Mouse (Mus musculus) heart, embryonic 13.5 days (tissue): Measurements from ENCODE around the gene Rrn3. TPM values are rescaled to one million over a fixed set of nuclear protein-coding genes. Genes with fewer than 3 reads are reported as not detected.

Experiments
- ATAC-seq: fragments of 200-750 bp; cut with Nextera tagmentation; 2 replicates; pipeline ENCODE4 v1.8.0; 2017; ENCODE audit warnings: moderate TSS enrichment; ENCODE audit not compliant: insufficient number of reproducible peaks, low FRiP score, low TSS enrichment; ENCODE audit errors: extremely low read depth
- H3K27ac ChIP-seq: fragments of 300-500 bp; sonication (generic); replicated peaks from 2 replicates; pipeline ENCODE4 v1.5.1; 2015; ENCODE audit warnings: moderate library complexity, mild to moderate bottlenecking, inconsistent platforms
- H3K27me3 ChIP-seq: fragments of 300-500 bp; sonication (generic); replicated peaks from 2 replicates; pipeline ENCODE4 v1.6.1; 2015; ENCODE audit warnings: mild to moderate bottlenecking, inconsistent platforms
- H3K36me3 ChIP-seq: fragments of 300-500 bp; sonication (generic); 2 replicates; pipeline ENCODE4 v1.6.1; 2015; ENCODE audit warnings: mild to moderate bottlenecking, inconsistent platforms
- H3K4me1 ChIP-seq: fragments of 300-500 bp; sonication (generic); 2 replicates; pipeline ENCODE4 v1.6.1; 2015; ENCODE audit warnings: inconsistent platforms
- H3K4me2 ChIP-seq: fragments of 300-500 bp; sonication (generic); 2 replicates; pipeline ENCODE4 v1.6.1; 2015; ENCODE audit warnings: inconsistent platforms, mild to moderate bottlenecking, moderate library complexity
- H3K4me3 ChIP-seq: fragments of 300-500 bp; sonication (generic); 2 replicates; pipeline ENCODE4 v1.5.1; 2015; ENCODE audit warnings: moderate library complexity, mild to moderate bottlenecking, inconsistent platforms
- H3K9ac ChIP-seq: fragments of 300-500 bp; sonication (generic); 2 replicates; pipeline ENCODE4 v1.6.1; 2015; ENCODE audit warnings: inconsistent platforms, mild to moderate bottlenecking, moderate library complexity
- H3K9me3 ChIP-seq: fragments of 300-500 bp; sonication (generic); 2 replicates; pipeline ENCODE4 v1.6.1; 2016; ENCODE audit warnings: inconsistent platforms
- WGBS: fragments of 180-500 bp; shearing (Covaris S2); methylation state at CpG from one replicate; pipeline ENCODE4 v1.1.7; 2015; ENCODE audit warnings: mixed read lengths; 5-methylcytosine and 5-hydroxymethylcytosine counted together
- polyA plus RNA-seq: library from polyadenylated mRNA; unstranded; fragments of >200 nt; fragmentation: Nextera tagmentation; extraction: Ambion mirVana; gene quantifications from 2 replicates; pipeline ENCODE4 v1.2.1, GENCODE M21; 2015

Gene Rrn3
- polyA plus RNA-seq, 1 experiment from 2014 or later, result 48.2 TPM

GRCm38 (mm10) chr16:13820771-13821170 is 40.3 kb downstream of the Rrn3 start:
- no peaks in the 10 kb centered on the region for H3K27me3 ChIP-seq
- no peak overlapping the region for H3K27ac ChIP-seq
- peak overlapping the region; percentile 89; the same call in 1 of the 2 replicates for H3K9ac ChIP-seq
- H3K4me1 ChIP-seq, result peaks cover 29% of the 10 kb centered on the region
- H3K36me3 ChIP-seq, result peaks cover 22% of the 10 kb centered on the region
- H3K4me3 ChIP-seq, result 0 out of 2 replicates have a peak overlapping the region, but pooled peaks have one; percentile 72
- no peak for ATAC-seq
- peak overlapping the region; percentile 76 for H3K4me2 ChIP-seq
- 87% methylated on average over 5 of the region's 5 CpGs for WGBS
- no peaks in the 10 kb centered on the region for H3K9me3 ChIP-seq

GRCm38 (mm10) chr16:13825781-13826490 is 45.4 kb downstream of the Rrn3 start:
- H3K4me3 ChIP-seq, result no peak overlapping the region
- H3K27ac ChIP-seq, result no peak overlapping the region; the same call in 1 of the 2 replicates
- H3K9me3 ChIP-seq, result no peaks in the 10 kb centered on the region
- H3K4me1 ChIP-seq, result peaks cover 21% of the 10 kb centered on the region
- H3K27me3 ChIP-seq, result no peaks in the 10 kb centered on the region
- 55% methylated on average over 7 of the region's 7 CpGs for WGBS
- peak; percentile 20; the same call in 1 of the 2 replicates for ATAC-seq
- H3K36me3 ChIP-seq, result peaks cover 60% of the 10 kb centered on the region
- H3K9ac ChIP-seq, result no peak overlapping the region
- H3K4me2 ChIP-seq, result no peak overlapping the region

GRCm38 (mm10) chr16:13826511-13826910 is 46.0 kb downstream of the Rrn3 start:
- H3K27me3 ChIP-seq, result no peaks in the 10 kb centered on the region
- no peak overlapping the region for H3K4me3 ChIP-seq
- no peaks in the 10 kb centered on the region for H3K9me3 ChIP-seq
- no peak overlapping the region for H3K27ac ChIP-seq
- peaks cover 63% of the 10 kb centered on the region for H3K36me3 ChIP-seq
- H3K4me1 ChIP-seq, result peaks cover 21% of the 10 kb centered on the region
- H3K9ac ChIP-seq, result no peak overlapping the region
- H3K4me2 ChIP-seq, result no peak overlapping the region
- no peak for ATAC-seq
- 72% methylated on average over 4 of the region's 4 CpGs for WGBS

GRCm38 (mm10) chr16:13830444-13830843 is 49.9 kb downstream of the Rrn3 start:
- Histone ChIP-seq H3K4me1 (peaks cover 15% of the 10 kb centered on the region), H3K9ac (no peak overlapping the region), H3K9me3 (no peaks in the 10 kb centered on the region), H3K36me3 (peaks cover 93% of the 10 kb centered on the region), H3K27me3 (no peaks in the 10 kb centered on the region), H3K27ac (no peak overlapping the region), H3K4me2 (no peak overlapping the region), H3K4me3 (no peak overlapping the region)
- ATAC-seq, result no peak
- 86% methylated on average over 10 of the region's 10 CpGs for WGBS

GRCm38 (mm10) chr16:13831606-13832005 is 51.1 kb downstream of the Rrn3 start:
- Histone ChIP-seq H3K4me3 (no peak overlapping the region), H3K4me1 (peaks cover 4% of the 10 kb centered on the region), H3K27ac (no peak overlapping the region), H3K27me3 (no peaks in the 10 kb centered on the region), H3K4me2 (no peak overlapping the region), H3K9me3 (no peaks in the 10 kb centered on the region), H3K9ac (no peak overlapping the region), H3K36me3 (peaks cover 97% of the 10 kb centered on the region)
- WGBS, result 84% methylated on average over 5 of the region's 5 CpGs
- ATAC-seq, result no peak

GRCm38 (mm10) chr16:13834382-13834781 is 53.9 kb downstream of the Rrn3 start:
- no peaks in the 10 kb centered on the region for H3K9me3 ChIP-seq
- H3K27ac ChIP-seq, result no peak overlapping the region
- no peak overlapping the region for H3K9ac ChIP-seq
- no peak for ATAC-seq
- no peaks in the 10 kb centered on the region for H3K4me1 ChIP-seq
- H3K27me3 ChIP-seq, result no peaks in the 10 kb centered on the region
- peaks cover 97% of the 10 kb centered on the region for H3K36me3 ChIP-seq
- no peak overlapping the region for H3K4me2 ChIP-seq
- WGBS, result 88% methylated on average over 5 of the region's 5 CpGs
- no peak overlapping the region for H3K4me3 ChIP-seq

- no peaks in the 10 kb centered on the region for H3K4me1 ChIP-seq
- H3K9ac ChIP-seq, result no peak overlapping the region
- no peak for ATAC-seq
- no peaks in the 10 kb centered on the region for H3K27me3 ChIP-seq
- no peak overlapping the region for H3K27ac ChIP-seq
- 90% methylated on average over 7 of the region's 7 CpGs for WGBS
- H3K36me3 ChIP-seq, result peaks cover 99% of the 10 kb centered on the region
- H3K4me3 ChIP-seq, result no peak overlapping the region
- no peaks in the 10 kb centered on the region for H3K9me3 ChIP-seq
- no peak overlapping the region for H3K4me2 ChIP-seq
Observed at GRCm38 (mm10) chr16:13840056-13840455, 59.5 kb downstream of the Rrn3 start.

- H3K9ac ChIP-seq, result no peak overlapping the region
- no peak overlapping the region for H3K4me2 ChIP-seq
- no peak for ATAC-seq
- WGBS, result 89% methylated on average over 3 of the region's 3 CpGs
- peaks cover 100% of the 10 kb centered on the region for H3K36me3 ChIP-seq
- no peaks in the 10 kb centered on the region for H3K9me3 ChIP-seq
- no peak overlapping the region for H3K27ac ChIP-seq
- H3K4me1 ChIP-seq, result no peaks in the 10 kb centered on the region
- no peaks in the 10 kb centered on the region for H3K27me3 ChIP-seq
- no peak overlapping the region for H3K4me3 ChIP-seq
Observed at GRCm38 (mm10) chr16:13840956-13841355, 60.4 kb downstream of the Rrn3 start.

- 93% methylated on average over 5 of the region's 5 CpGs for WGBS
- ATAC-seq, result no peak
- H3K9ac ChIP-seq, result no peak overlapping the region
- no peak overlapping the region for H3K4me3 ChIP-seq
- no peaks in the 10 kb centered on the region for H3K9me3 ChIP-seq
- H3K4me2 ChIP-seq, result no peak overlapping the region
- H3K4me1 ChIP-seq, result no peaks in the 10 kb centered on the region
- no peaks in the 10 kb centered on the region for H3K27me3 ChIP-seq
- H3K36me3 ChIP-seq, result peaks cover 93% of the 10 kb centered on the region
- H3K27ac ChIP-seq, result no peak overlapping the region
Observed at GRCm38 (mm10) chr16:13845031-13845430, 64.5 kb downstream of the Rrn3 start.

- H3K27ac ChIP-seq, result no peak overlapping the region
- 93% methylated on average over 1 of the region's 1 CpGs for whole genome bisulfite sequencing
- H3K4me1 ChIP-seq, result no peaks in the 10 kb centered on the region
- no peak overlapping the region for H3K4me2 ChIP-seq
- H3K36me3 ChIP-seq, result peaks cover 84% of the 10 kb centered on the region
- H3K9me3 ChIP-seq, result no peaks in the 10 kb centered on the region
- H3K9ac ChIP-seq, result no peak overlapping the region
- no peak for ATAC-seq
- H3K27me3 ChIP-seq, result no peaks in the 10 kb centered on the region
- H3K4me3 ChIP-seq, result no peak overlapping the region
Observed at GRCm38 (mm10) chr16:13846675-13847074, 66.2 kb downstream of the Rrn3 start.

- Histone ChIP-seq H3K4me1 (no peaks in the 10 kb centered on the region), H3K27ac (no peak overlapping the region), H3K27me3 (no peaks in the 10 kb centered on the region), H3K4me2 (no peak overlapping the region), H3K36me3 (peaks cover 81% of the 10 kb centered on the region), H3K9ac (no peak overlapping the region), H3K4me3 (no peak overlapping the region), H3K9me3 (no peaks in the 10 kb centered on the region)
- ATAC-seq, result no peak
- WGBS, result 52% methylated on average over 2 of the region's 2 CpGs
Observed at GRCm38 (mm10) chr16:13848310-13848709, 67.8 kb downstream of the Rrn3 start.

- Histone ChIP-seq H3K9ac (no peak overlapping the region), H3K9me3 (no peaks in the 10 kb centered on the region), H3K4me2 (no peak overlapping the region), H3K27me3 (no peaks in the 10 kb centered on the region), H3K36me3 (peaks cover 75% of the 10 kb centered on the region), H3K4me3 (no peak overlapping the region), H3K27ac (no peak overlapping the region), H3K4me1 (no peaks in the 10 kb centered on the region)
- WGBS, result 88% methylated on average over 4 of the region's 4 CpGs
- ATAC-seq, result no peak
Observed at GRCm38 (mm10) chr16:13851446-13851845, 70.9 kb downstream of the Rrn3 start.
